Mouse (Mus musculus) lung, postnatal 4 days (tissue): Measurements from ENCODE around the gene Fndc5.

Experiments
- DNase-seq, 2 experiments: peaks; one replicate each; pipeline ENCODE4 v3.0.0; 2021

Gene Fndc5

GRCm38 (mm10) chr4:129136579-129137391 lies at the start of gene Fndc5:
Gene Fndc5 (plus strand): TSS chr4:129136999.
- DNase-seq, result no peak

- DNase-seq, result no peak
Observed at GRCm38 (mm10) chr4:129087850-129088249, 48.9 kb upstream of the Fndc5 start.

- no peak for DNase-seq
Observed at GRCm38 (mm10) chr4:129095276-129095675, 41.5 kb upstream of the Fndc5 start.

- DNase-seq, result no peak
Observed at GRCm38 (mm10) chr4:129097006-129097405, 39.8 kb upstream of the Fndc5 start.

- no peak for DNase-seq
Observed at GRCm38 (mm10) chr4:129102133-129102829, 34.5 kb upstream of the Fndc5 start.

GRCm38 (mm10) chr4:129105356-129105755 lies 31.4 kb upstream of the Fndc5 start, which contains the start of gene Tmem54:
Gene Tmem54 (plus strand): TSS chr4:129105548.
- peak; percentile 48 to 62 for DNase-seq

- no peak for DNase-seq
Observed at GRCm38 (mm10) chr4:129106073-129106472, 30.7 kb upstream of the Fndc5 start.

- no peak for DNase-seq
Observed at GRCm38 (mm10) chr4:129107348-129107899, 29.4 kb upstream of the Fndc5 start.

GRCm38 (mm10) chr4:129108624-129109023 lies 28.2 kb upstream of the Fndc5 start:
- no peak for DNase-seq

- DNase-seq, result no peak
Observed at GRCm38 (mm10) chr4:129110804-129111203, 26.0 kb upstream of the Fndc5 start.

- DNase-seq, result no peak
Observed at GRCm38 (mm10) chr4:129111350-129111749, 25.4 kb upstream of the Fndc5 start.

- DNase-seq, result no peak
Observed at GRCm38 (mm10) chr4:129112231-129112630, 24.6 kb upstream of the Fndc5 start.

GRCm38 (mm10) chr4:129113083-129113988 lies 23.5 kb upstream of the Fndc5 start:
- DNase-seq, result peak; percentile 78 to 80

- no peak for DNase-seq
Observed at GRCm38 (mm10) chr4:129116703-129117102, 20.1 kb upstream of the Fndc5 start.

GRCm38 (mm10) chr4:129117720-129118510 lies 18.9 kb upstream of the Fndc5 start:
- DNase-seq, result no peak

- peak in 1 of 2 experiments; percentile 14 for DNase-seq
Observed at GRCm38 (mm10) chr4:129119708-129120107, 17.1 kb upstream of the Fndc5 start.

GRCm38 (mm10) chr4:129120520-129121445 lies 16.0 kb upstream of the Fndc5 start:
- peak; percentile 77 to 79 for DNase-seq

GRCm38 (mm10) chr4:129121569-129122086 lies 15.2 kb upstream of the Fndc5 start, which contains the start of gene Hpca:
Gene Hpca (minus strand): TSS chr4:129122036.
- no peak for DNase-seq

GRCm38 (mm10) chr4:129122107-129122506 lies 14.7 kb upstream of the Fndc5 start:
- no peak for DNase-seq

GRCm38 (mm10) chr4:129122719-129123118 lies 14.1 kb upstream of the Fndc5 start:
- DNase-seq, result peak in 1 of 2 experiments; percentile 16
